Mouse (Mus musculus) liver, adult 2 months (tissue): Measurements from ENCODE around the gene Xiap. TPM values are rescaled to one million over a fixed set of nuclear protein-coding genes. Genes with fewer than 3 reads are reported as not detected.

Source experiments
- DNase-seq: peaks from one replicate; pipeline ENCODE4 v3.0.0-alpha.2; 2011; ENCODE audit warnings: low read depth, low spot score; ENCODE audit errors: extremely low read depth
- H3K27ac ChIP-seq: fragments of 200-500 bp; replicated peaks from 2 replicates; pipeline ENCODE4 v1.5.1; 2012; ENCODE audit warnings: low read depth, mild to moderate bottlenecking, control low read depth, inconsistent platforms, low read length; ENCODE audit not compliant: insufficient read depth
- H3K27me3 ChIP-seq: fragments of 200-500 bp; 2 replicates; pipeline ENCODE4 v1.6.1; 2012; ENCODE audit warnings: mild to moderate bottlenecking, moderate library complexity, low read length, inconsistent platforms; ENCODE audit not compliant: control insufficient read depth, insufficient read depth
- H3K36me3 ChIP-seq: fragments of 200-500 bp; 2 replicates; pipeline ENCODE4 v1.6.1; 2012; ENCODE audit warnings: low read length, inconsistent platforms; ENCODE audit not compliant: control insufficient read depth, insufficient read depth
- H3K4me1 ChIP-seq: fragments of 200-500 bp; 2 replicates; pipeline ENCODE4 v1.6.1; 2011; ENCODE audit warnings: low read length; ENCODE audit not compliant: control insufficient read depth, insufficient read depth
- H3K4me3 ChIP-seq: fragments of 200-500 bp; 2 replicates; pipeline ENCODE4 v1.5.1; 2011; ENCODE audit warnings: low read depth, mild to moderate bottlenecking, control low read depth, low read length, moderate library complexity; ENCODE audit not compliant: insufficient read depth
- H3K79me2 ChIP-seq: fragments of 200-500 bp; 2 replicates; pipeline ENCODE4 v1.6.1; 2012; ENCODE audit warnings: inconsistent platforms, mild to moderate bottlenecking, low read length, moderate library complexity; ENCODE audit not compliant: control insufficient read depth, insufficient read depth
- H3K9ac ChIP-seq: fragments of 200-500 bp; 2 replicates; pipeline ENCODE4 v1.6.1; 2012; ENCODE audit warnings: low read depth, mild to moderate bottlenecking, control low read depth, inconsistent platforms, low read length
- CTCF ChIP-seq: fragments of 200-500 bp; IDR thresholded peaks from 2 replicates; pipeline ENCODE4 v1.5.1; 2011; ENCODE audit warnings: low read depth, low read length, control low read depth
- POLR2A ChIP-seq: fragments of 200-500 bp; IDR thresholded peaks from 2 replicates; pipeline ENCODE4 v1.6.1; 2011; ENCODE audit warnings: low read length, control low read depth; ENCODE audit not compliant: insufficient read depth; ENCODE audit errors: extremely low read depth
- WGBS: fragments of 180-500 bp; shearing (Covaris S2); methylation state at CpG from one replicate; pipeline ENCODE4 v1.1.7; 2018; 5-methylcytosine and 5-hydroxymethylcytosine counted together
- polyA plus RNA-seq: library from polyadenylated mRNA; depleted of rRNA; stranded (reverse); fragments of >200 nt; gene quantifications from 2 replicates; pipeline ENCODE4 v1.2.3, GENCODE M21; 2012
- total RNA-seq: library from RNA; depleted of rRNA; stranded (reverse); fragments of >200 nt; gene quantifications from 2 replicates; pipeline ENCODE4 v1.2.3, GENCODE M21; 2014

Xiap gene
- total and polyA plus RNA-seq, 2 experiments, result 7.6 to 86.8 TPM

DNA sequence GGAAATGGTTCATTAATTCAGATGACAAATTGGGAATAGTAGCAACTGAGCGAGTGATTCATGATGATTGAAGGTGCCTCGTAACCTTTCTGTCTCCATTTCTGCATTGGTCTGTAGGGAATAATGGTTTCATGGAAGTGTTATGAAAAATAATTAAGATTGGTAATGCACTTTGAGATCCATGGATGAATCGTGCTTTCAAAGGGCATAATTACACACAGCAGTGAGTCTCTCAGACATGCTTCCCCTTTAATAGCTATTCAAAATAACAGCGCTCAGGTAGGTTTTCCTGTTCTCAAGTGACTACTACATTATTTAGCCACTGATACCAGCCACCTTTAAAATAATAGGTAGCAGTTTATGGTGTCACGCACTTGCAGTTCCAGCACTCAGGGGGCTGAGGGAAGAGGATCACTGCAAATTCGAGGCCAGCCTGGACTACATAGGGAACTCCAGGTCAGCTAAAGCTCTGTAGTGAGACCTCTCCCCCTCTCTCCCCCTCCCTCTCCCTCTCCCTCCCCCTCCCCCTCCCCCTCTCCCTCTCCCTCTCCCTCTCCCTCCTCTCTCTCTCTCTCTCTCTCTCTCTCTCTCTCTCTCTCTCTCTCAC is 60.1 kb downstream of the Xiap start:
- no peak overlapping the region for H3K9ac ChIP-seq
- no peaks in the 10 kb centered on the region for H3K4me1 ChIP-seq
- WGBS, result 94% methylated on average over 6 of the region's 6 CpGs
- no peak for TF ChIP-seq CTCF
- no peak for TF ChIP-seq POLR2A
- no peak overlapping the region for H3K4me3 ChIP-seq
- no peak overlapping the region for H3K27ac ChIP-seq
- DNase-seq, result no peak
- H3K27me3 ChIP-seq, result no peaks in the 10 kb centered on the region
- H3K36me3 ChIP-seq, result no peaks in the 10 kb centered on the region
- H3K79me2 ChIP-seq, result no peaks in the 10 kb centered on the region

DNA sequence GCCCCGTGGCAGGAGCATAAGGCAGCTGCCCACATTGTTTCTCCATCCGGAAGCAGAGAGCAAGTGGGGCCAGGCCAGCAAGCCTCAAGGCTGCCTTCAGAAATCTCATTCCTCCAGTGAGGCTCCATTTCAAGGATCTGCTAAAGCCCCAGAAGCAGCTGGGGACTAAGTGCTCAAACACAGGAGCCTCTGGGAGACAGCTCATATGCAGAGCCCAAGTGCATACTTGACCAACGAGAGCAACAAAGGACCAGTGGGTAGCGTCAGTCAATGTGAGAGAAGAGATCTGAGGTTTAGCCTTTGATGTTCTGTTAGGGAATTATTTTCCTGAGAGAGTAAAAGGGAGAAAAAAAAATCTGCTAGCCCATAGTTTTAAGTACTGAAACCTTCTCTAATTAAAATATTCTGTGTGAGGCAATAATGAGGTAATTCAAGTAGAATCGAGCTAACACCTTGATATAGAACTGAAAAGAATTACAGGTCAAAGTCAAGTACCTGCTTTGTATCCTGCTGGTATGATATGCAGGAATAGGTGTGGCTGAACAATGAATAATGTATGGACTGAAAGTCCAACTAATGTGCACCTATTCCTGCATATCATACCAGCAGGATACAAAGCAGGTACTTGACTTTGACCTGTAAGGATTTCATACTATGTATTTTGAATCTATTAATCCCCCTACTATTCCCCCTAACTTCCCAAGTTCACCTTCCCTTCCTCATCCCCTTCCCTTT is 65.7 kb downstream of the Xiap start:
- H3K27me3 ChIP-seq, result no peaks in the 10 kb centered on the region
- no peak overlapping the region for H3K9ac ChIP-seq
- H3K27ac ChIP-seq, result no peak overlapping the region
- no peaks in the 10 kb centered on the region for H3K79me2 ChIP-seq
- WGBS, result 93% methylated on average over 5 of the region's 5 CpGs
- H3K4me3 ChIP-seq, result no peak overlapping the region
- no peaks in the 10 kb centered on the region for H3K4me1 ChIP-seq
- no peak for DNase-seq
- TF ChIP-seq CTCF (no peak), POLR2A (no peak)
- H3K36me3 ChIP-seq, result no peaks in the 10 kb centered on the region

DNA sequence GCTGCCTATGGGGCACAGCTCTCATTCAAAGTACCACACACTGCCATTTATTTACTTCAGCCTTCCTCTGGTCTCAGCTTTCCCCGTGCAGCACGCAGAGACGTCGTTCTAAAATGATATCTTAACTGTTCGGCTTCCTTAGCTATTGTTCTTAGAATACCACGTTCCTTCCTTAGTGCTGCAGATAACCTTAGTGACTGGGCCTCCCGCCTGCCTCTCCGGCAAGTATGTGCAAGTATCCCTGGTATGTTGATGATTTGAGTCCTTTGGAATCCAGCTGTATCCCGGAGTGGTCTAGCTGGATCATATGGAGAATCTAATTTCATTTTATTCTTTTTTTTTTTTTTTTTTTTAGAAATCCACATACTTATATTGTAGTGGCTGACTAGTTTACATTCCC is 80.4 kb downstream of the Xiap start:
- Histone ChIP-seq H3K4me3 (no peak overlapping the region), H3K27me3 (no peaks in the 10 kb centered on the region), H3K36me3 (no peaks in the 10 kb centered on the region), H3K27ac (no peak overlapping the region), H3K4me1 (no peaks in the 10 kb centered on the region), H3K79me2 (no peaks in the 10 kb centered on the region), H3K9ac (no peak overlapping the region)
- DNase-seq, result no peak
- WGBS, result 69% methylated on average over 9 of the region's 9 CpGs
- TF ChIP-seq CTCF (no peak), POLR2A (no peak)

DNA sequence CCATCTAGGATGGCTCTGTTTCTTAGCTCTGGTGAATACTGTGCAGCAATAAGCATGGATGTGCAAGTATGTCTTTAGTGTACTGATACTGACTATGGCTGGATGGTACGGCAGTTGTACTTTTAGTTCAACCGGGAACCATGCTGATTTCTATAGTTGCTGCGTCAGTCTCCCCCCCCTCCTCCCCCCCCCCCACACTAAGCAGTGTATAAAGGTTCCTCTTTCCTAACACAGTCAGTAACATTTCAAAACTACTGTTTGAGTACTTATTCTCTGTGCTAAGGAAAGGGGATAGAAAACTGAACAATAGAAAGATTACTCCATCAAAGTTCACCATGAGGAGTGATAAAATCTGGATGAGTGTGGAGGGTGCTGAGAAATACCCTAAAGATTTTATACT is 83.1 kb downstream of the Xiap start:
- Histone ChIP-seq H3K27me3 (no peaks in the 10 kb centered on the region), H3K27ac (no peak overlapping the region), H3K79me2 (no peaks in the 10 kb centered on the region), H3K4me1 (no peaks in the 10 kb centered on the region), H3K4me3 (no peak overlapping the region), H3K36me3 (no peaks in the 10 kb centered on the region), H3K9ac (no peak overlapping the region)
- WGBS, result 74% methylated on average over 3 of the region's 3 CpGs
- TF ChIP-seq CTCF (no peak), POLR2A (no peak)
- no peak for DNase-seq

DNA sequence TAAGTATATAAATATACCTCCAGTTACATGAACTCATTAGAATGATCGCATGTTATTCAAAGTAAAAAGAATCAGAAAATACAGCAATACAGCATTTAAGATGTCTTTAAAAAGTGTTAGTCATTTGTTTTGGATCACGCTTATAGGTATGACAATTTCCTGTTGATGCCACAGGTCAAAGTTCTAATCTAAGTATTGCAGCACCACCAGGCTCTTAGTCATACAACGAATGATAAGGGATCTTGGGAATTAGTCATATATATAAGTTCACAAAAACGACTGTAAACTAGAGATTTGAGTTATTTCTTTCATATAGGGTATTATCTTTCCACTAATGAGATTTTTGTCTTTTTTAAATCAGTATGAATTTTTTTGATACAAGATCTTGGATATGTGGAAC is 84.5 kb downstream of the Xiap start:
- TF ChIP-seq CTCF (no peak), POLR2A (no peak)
- Histone ChIP-seq H3K27me3 (no peaks in the 10 kb centered on the region), H3K27ac (no peak overlapping the region), H3K4me3 (no peak overlapping the region), H3K79me2 (no peaks in the 10 kb centered on the region), H3K36me3 (no peaks in the 10 kb centered on the region), H3K9ac (no peak overlapping the region), H3K4me1 (peaks cover 3% of the 10 kb centered on the region; the same call in 1 of the 2 replicates)
- DNase-seq, result peak; percentile 21
- 36% methylated on average over 4 of the region's 4 CpGs for WGBS

DNA sequence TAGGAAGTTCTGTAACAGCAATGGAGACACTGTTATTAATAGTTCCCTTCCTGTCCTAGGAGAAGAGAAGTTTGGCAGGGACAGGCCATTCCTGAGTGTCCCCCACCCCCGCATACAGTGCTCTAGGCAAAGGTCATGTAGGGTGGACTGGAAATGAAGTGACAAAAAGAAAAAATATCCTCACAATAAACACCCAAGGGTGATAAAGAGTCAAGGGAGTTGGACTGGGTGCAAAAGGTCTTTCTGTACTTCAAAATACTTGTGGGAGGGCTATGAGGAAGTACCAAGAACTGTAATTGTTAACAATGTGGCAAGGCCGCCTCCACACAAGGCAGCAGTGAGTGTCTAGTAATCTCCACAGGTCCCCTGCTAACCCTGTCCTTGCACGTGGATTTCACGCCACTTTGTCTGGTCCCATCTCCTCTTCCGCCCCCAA is 88.6 kb downstream of the Xiap start:
- H3K4me3 ChIP-seq, result no peak overlapping the region
- peak; percentile 58 for DNase-seq

More for the DNA sequence above, 88.6 kb downstream of the Xiap start:
- Histone ChIP-seq H3K36me3 (no peaks in the 10 kb centered on the region), H3K27ac (peak overlapping the region; percentile 81), H3K27me3 (no peaks in the 10 kb centered on the region), H3K4me1 (peaks cover 3% of the 10 kb centered on the region; the same call in 1 of the 2 replicates), H3K9ac (peak overlapping the region; percentile 21; the same call in 1 of the 2 replicates), H3K79me2 (no peaks in the 10 kb centered on the region; the same call in 1 of the 2 replicates)
- TF ChIP-seq POLR2A (no peak), CTCF (no peak)
- 16% methylated on average over 5 of the region's 5 CpGs for WGBS
